Mouse (Mus musculus) neutrophil, adult 5-6 weeks (primary cell): ENCODE data around the gene Slc46a2. TPM values are rescaled to one million over a fixed set of nuclear protein-coding genes. Genes with fewer than 3 reads are reported as not detected.

Experiments
- ATAC-seq: fragments of 151-379, 151-347 bp; 2 replicates; pipeline ENCODE4 v1.8.0; 2017; ENCODE audit warnings: mild to moderate bottlenecking, moderate TSS enrichment; ENCODE audit not compliant: insufficient number of reproducible peaks, poor library complexity, low FRiP score, severe bottlenecking; ENCODE audit errors: extremely low read depth
- total RNA-seq: library from RNA; stranded (forward); fragments of 200-1000 nt; gene quantifications from 2 replicates; pipeline ENCODE4 v1.2.3, GENCODE M21; 2017

The Slc46a2 gene
- total RNA-seq: not detected in 2 replicates

- ATAC-seq: no peak
These were observed at the start of gene Slc46a2 for GRCm38 (mm10) chr4:59914608-59915403. Gene Slc46a2 (minus strand): TSS chr4:59915056.

- ATAC-seq: no peak
These were observed 48.8 kb upstream of the Slc46a2 start, which contains the start of gene Mup6 for GRCm38 (mm10) chr4:59963405-59964344. Gene Mup6 (plus strand): TSS chr4:59964294.

DNA sequence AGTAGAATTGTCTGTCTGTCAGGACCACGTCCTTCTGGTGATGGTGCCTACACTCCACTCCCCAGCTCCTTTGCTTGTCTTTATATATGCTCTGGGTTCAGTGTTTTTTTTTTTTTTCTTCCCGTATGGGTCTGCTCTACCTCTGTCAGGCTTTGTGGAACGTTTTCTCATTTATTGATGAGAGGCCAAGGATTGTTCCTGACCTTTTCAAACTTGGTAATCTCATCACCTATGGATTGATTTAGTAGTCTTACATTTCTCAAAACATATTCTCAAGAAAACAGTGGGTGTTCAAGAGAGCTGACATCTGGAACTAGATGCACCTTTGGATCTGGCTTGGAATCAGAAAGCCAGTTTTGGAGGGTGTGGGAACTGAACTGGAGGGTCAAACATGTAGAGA lies 45.8 kb upstream of the Slc46a2 start, which contains the start of gene Mup4:
TSS of gene Mup4 (minus strand) at position 101 of the 400 bp plus-strand sequence.
- no peak for ATAC-seq

DNA sequence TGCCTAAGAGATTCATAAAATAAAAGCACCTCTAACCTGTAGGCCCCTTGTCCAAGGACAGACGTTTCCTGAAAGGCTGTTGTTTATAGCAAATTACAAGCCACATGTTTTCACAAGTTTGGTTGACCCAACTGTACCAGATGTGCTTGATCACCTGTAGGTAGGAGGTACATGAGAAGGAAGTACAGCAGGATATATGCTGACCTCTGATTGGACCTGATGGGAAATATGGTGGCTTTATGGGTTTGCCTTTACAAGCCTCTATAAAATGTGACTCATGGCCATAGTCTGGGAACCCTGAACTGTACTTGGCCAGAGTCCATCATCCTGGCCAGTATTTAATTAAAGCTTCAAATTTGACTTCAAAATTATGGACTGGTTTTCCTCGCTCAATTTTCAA lies 22.7 kb upstream of the Slc46a2 start:
- no peak for ATAC-seq

DNA sequence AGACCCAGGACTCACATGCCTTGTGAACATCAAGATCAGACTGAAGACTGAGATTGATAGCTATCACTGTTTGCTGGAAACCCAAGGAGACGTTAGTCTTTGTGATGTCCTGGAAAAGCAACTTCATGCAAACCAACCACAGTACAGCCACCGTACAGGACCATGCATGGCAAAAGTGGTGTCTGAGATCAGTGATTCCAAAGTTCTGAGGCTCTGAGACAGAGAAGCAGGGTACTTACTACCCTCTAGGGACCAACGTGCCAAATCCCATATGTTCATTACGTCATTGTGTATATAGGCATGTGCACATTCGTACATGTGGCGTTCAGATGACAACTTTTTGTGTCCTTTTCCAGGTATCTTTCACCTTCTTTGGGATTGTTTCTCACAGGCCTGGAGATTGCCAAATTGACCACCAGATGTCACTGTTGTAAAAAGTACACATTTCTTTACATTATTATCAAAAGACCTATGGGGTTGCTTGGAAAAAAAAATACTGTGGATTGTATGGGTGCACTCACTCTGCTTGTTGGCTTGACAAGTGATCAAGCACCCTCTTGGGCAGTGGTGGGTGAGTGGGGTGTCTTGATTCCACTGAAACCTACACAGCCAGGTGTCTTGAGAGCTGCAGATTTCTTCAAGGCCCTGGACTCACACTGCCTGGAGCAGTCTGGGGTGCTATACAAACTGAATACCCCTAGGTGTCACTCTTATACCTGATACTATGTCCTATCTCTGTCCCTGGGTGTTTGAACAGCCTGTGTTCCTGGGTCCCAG lies 17.8 kb upstream of the Slc46a2 start:
- ATAC-seq: peak; percentile 35; the same call in 1 of the 2 replicates

DNA sequence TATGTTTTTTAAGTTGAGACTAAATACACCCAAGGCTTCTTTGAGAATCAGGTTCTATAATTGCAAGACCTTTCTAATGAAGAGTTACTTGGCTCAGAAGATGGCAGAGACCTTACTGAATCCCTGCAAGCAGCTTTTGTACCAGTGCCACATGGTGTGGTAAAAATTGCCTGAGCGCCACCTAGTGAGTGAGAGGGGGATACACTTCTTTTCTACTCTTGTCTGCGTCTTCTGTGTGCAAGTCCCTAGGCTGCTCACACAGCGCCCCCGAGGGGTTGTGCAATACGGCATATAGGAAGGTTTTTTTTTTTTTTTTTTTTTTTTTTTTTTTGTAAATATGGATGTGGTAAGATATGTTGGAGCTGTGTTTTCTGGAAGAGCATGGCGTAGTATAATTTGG lies 13.5 kb upstream of the Slc46a2 start:
- ATAC-seq: peak; percentile 88

GRCm38 (mm10) chr4:59927666-59928065 lies 12.8 kb upstream of the Slc46a2 start:
- ATAC-seq: no peak

DNA sequence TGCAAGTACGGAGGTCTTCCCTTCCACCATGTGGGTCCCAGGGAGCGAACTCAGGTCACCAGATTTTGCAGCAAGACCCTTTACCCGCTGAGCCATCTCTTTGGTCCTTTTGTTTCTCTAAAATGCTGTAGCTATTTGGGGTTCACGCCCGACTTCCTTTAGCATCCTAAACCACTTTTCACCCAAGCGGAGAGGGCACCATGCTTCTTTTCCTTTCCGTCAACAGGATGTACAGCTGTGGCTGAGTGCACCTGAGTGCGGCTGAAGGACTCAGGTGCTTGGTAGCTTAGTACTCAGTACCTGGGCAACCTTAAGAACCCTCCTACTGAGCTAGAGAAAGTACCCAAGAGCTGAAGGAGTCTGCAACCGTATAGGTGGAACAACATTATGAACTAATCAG lies 10.2 kb upstream of the Slc46a2 start:
- peak; percentile 53; the same call in 1 of the 2 replicates for ATAC-seq

GRCm38 (mm10) chr4:59917966-59918365 lies 3.1 kb upstream of the Slc46a2 start:
- ATAC-seq: no peak

GRCm38 (mm10) chr4:59908785-59909184 lies 6.1 kb downstream of the Slc46a2 start:
- no peak for ATAC-seq

DNA sequence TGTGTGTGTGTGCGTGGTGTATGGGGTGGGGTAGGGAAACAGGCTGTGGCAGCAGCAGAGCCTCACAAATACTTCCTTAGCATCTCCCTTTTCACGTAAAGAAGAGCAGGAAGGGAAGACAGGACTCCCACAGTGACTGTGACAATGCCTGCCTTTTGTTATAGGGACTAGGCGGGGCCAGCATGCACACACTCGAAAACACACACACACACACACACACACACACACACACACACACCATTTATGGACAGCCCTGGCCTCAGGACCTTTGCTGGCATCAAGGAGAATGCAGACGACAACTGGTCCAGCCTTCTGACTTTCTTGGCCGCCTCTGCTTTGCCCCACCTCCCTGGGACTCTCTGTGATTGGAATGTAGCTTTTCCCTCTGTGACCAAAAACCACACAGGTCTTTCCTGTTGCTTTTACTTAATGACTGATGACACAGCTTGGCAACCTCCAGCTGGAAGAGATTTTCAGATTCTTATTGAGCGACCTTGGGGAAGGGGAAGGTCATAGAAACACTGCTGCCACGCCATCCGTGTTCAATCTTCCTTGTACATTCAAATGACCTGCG lies 7.1 kb downstream of the Slc46a2 start:
- no peak for ATAC-seq

DNA sequence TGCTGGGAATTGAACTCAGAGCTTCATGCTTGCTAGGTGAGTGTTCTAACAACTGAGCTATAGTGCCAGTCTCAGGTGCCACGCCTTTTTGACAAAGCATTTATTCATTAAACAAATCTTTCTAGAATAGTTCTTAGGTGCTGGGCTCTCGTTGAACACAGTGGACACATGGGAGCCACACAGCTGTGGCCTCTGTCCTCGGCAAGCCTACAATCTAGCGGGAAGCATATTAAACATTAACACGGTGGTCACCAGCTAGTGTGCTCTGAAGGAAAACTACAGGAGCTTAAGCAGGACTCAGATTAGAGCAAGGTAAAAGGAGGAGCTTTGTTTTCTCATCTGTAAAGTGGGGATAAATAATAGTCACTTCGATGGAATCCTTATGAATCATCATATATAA lies 7.8 kb downstream of the Slc46a2 start:
- ATAC-seq: no peak

GRCm38 (mm10) chr4:59902547-59902946 lies 12.3 kb downstream of the Slc46a2 start:
- ATAC-seq: no peak

DNA sequence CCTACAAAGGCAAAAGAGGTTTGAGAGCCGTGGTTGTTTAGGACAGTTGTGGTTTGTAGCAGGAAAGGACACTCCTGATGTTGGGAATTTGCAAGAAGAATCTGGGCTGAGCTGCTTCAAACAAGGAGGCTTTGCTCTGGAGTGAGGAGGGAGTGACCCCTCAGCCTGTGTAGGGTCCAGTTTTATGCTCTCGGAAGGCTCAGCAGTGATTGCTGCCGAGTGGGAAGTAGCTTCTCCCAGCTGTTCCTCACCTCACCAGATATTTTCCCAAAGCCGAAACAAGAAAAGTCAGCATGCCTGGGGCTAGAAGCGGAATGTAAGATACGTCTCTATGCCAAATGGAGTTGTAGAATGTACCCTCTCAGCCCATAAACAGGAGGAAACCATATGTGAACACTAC lies 13.0 kb downstream of the Slc46a2 start:
- ATAC-seq: no peak

- no peak for ATAC-seq
These were observed 16.3 kb downstream of the Slc46a2 start for GRCm38 (mm10) chr4:59898521-59898919.

GRCm38 (mm10) chr4:59897814-59898520 lies 16.9 kb downstream of the Slc46a2 start:
- ATAC-seq: no peak

DNA sequence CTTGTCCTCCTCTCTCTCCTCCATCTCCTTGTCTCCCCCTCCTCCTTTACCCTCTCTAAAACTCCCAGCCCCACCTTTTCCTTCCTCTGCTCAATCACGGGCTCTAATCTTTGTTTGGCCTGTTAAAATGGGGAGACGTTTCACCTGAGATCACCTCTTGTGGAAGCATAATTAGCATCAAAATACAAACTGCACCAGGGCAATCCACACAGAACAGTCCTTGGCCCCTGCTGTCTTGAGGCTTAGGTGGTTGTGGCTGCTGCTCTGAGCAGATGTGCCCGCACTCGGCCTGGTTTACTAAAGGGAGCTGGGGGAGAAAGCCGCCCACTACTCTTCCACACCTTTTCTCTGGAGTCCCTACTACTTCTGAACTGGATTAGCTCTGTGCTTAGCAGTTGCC lies 18.9 kb downstream of the Slc46a2 start:
- ATAC-seq: no peak

- ATAC-seq: no peak
These were observed 19.8 kb downstream of the Slc46a2 start for GRCm38 (mm10) chr4:59894977-59895575.
